Mouse (Mus musculus): ENCODE measurements around the gene Ankrd54. TPM values are rescaled to one million over a fixed set of nuclear protein-coding genes. Genes with fewer than 3 reads are reported as not detected.

Gene Ankrd54
- polyA plus RNA-seq, 1 experiment from 2014 or later = 42.6 TPM

DNA sequence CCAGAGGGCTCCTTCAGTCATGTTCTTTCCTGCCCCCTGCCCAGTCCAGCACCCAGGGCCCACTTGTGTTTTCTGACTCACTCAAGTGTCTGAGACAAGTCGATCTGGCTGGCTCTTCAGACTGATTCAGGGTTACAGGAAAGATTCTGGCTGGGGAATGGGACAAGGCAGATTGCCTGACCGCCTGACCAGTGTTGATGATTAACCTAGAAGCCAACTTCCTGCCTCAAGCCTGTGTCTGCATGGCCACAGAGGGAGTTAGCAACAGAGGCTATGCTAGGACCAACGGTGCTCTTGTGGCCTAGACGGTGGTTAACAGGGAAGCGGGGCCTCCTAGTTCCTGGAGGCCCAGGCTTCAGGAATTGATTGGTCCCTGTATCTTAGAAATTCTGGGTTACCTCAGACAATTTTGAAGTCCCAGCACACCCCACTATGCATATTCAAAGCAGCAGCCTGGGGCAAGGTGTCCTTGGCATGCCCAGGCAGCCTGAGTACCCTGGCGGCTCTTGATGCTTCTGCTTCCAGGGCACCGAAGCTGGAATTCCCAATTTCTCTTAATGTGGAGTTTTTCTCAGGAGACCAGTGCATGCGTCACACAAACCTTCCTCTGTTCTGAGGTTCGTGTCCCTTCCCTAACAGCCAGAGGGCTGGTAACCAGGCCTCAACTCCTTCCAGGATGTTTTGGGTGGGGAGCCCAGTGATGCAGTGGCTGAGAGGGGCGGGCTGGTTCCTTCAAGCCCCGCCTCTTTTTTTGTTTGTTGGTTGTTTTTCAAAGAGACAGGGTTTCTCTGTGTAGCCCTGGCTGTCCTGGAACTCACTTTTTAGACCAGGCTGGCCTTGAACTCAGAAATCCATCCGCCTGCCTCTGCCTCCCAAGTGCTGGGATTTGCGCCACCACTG, 11.0 kb downstream of the Ankrd54 start:
- peak; percentile 80 for ATAC-seq (replicated peaks; ENCODE audit: low FRiP score, low read depth)
- no peaks in the 10 kb centered on the region for H3K27me3 ChIP-seq (ENCODE audit: insufficient read depth, low read length)
- H3K9me3 ChIP-seq (replicated peaks; ENCODE audit: low read length) = no peaks in the 10 kb centered on the region
- peak; percentile 59 for DNase-seq (ENCODE audit: low spot score)
- H3K9ac ChIP-seq (ENCODE audit: low read depth, low read length) = 0 out of 2 replicates have a peak overlapping the region, but pooled peaks have one; percentile 27
- peak overlapping the region; percentile 87 for H3K27ac ChIP-seq
- 58% methylated on average over 13 of the region's 13 CpGs for WGBS
- peaks cover 36% of the 10 kb centered on the region for H3K36me3 ChIP-seq (ENCODE audit: insufficient read depth, low read length)
- 0 out of 2 replicates have a peak, but pooled peaks cover 3% of the 10 kb centered on the region for H3K4me1 ChIP-seq (replicated peaks; ENCODE audit: insufficient read depth, low read length)
- no peak overlapping the region for H3K4me2 ChIP-seq (ENCODE audit: low read length)
- no peak for TF ChIP-seq CTCF (IDR thresholded peaks at IDR 0.05; ENCODE audit: low read depth)
- no peak overlapping the region for H3K4me3 ChIP-seq (replicated peaks; ENCODE audit: low read depth, low read length)

DNA sequence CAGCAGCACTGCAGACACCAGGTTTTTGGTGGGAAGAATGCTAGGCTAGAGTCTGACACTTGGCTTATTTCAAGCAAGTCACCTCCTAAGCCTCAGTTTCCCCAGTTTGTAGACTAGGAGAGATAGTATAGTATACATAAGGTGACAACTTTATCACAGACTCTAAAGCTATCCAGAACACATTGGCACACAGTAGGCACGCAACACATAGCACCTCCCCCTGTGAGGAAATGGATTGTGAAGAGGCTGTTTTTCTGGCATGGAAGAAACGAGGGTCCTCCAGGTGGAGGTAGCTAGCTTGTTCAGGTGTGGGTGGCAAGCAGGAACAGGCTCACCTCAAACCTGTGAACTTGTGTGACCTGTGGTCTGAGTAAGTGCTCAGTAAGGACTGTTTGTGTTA, 11.7 kb downstream of the Ankrd54 start:
- H3K27me3 ChIP-seq (ENCODE audit: insufficient read depth, low read length) = no peaks in the 10 kb centered on the region
- H3K27ac ChIP-seq = peak overlapping the region; percentile 87
- no peaks in the 10 kb centered on the region for H3K9me3 ChIP-seq (replicated peaks; ENCODE audit: low read length)
- H3K4me1 ChIP-seq (replicated peaks; ENCODE audit: insufficient read depth, low read length) = 0 out of 2 replicates have a peak, but pooled peaks cover 3% of the 10 kb centered on the region
- no peak for TF ChIP-seq CTCF (IDR thresholded peaks at IDR 0.05; ENCODE audit: low read depth)
- H3K36me3 ChIP-seq (ENCODE audit: insufficient read depth, low read length) = peaks cover 28% of the 10 kb centered on the region
- ATAC-seq (replicated peaks; ENCODE audit: low FRiP score, low read depth) = no peak
- H3K4me3 ChIP-seq (replicated peaks; ENCODE audit: low read depth, low read length) = no peak overlapping the region
- 68% methylated on average over 2 of the region's 2 CpGs for WGBS
- DNase-seq (ENCODE audit: low spot score) = no peak
- 0 out of 2 replicates have a peak overlapping the region, but pooled peaks have one; percentile 27 for H3K9ac ChIP-seq (ENCODE audit: low read depth, low read length)
- no peak overlapping the region for H3K4me2 ChIP-seq (ENCODE audit: low read length)

DNA sequence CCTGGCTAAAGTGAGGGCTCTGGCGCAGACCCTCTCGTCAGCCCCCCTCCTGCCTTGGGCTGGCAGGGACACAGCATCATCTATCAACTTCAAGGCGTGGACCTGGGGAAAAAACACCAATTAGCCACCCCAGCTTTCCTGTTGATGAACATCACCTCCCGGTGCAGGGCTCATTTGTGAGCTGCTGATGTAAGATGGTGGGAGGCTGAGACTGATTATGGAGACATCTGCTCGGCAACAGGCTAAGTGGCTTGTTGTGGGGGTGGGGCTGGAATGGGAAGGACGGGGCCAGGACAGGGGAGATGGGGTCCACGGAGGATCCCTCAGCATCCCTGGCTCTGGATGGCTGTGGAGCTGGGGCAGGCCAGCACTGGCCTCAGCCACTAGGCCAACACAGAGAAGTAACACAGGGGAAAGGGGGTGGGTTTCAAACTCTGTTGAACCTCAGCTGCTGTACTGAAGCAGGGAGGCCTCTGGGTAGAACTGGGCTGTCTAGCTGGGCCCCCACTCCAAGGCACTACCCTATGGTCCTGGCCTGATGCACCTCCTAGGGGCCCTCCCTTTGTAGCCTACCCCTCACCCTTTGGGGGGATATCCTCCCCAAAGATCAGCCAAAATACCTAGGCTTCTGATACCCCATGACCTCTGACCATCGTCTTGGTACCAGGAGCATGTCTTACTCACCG, 12.4 kb downstream of the Ankrd54 start:
- WGBS = 62% methylated on average over 9 of the region's 9 CpGs
- H3K27ac ChIP-seq = peak overlapping the region; percentile 87

DNA sequence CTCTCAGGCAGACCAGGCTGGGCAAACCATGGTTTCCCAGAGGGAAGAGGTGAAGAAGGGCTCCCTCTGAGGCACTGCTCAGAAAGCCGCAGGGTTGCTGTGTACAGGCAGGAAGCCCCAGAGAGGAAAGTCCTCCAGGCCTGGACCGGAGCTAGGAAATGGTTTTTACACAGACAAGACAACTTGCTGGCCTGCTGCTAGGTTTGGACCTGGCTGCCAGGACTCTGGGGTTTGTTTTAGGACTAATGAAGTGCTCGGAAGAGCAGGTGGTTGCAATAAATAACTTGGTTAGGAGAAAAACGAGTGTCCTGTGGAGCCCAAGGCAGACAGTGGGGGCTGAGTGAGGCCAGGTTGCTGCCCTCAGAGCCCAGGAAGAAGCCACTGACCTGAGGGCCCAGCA, 14.5 kb downstream of the Ankrd54 start:
- 63% methylated on average over 4 of the region's 4 CpGs for WGBS
- Histone ChIP-seq H3K27ac (no peak overlapping the region), H3K4me1 (replicated peaks; ENCODE audit: insufficient read depth, low read length) (peaks cover 11% of the 10 kb centered on the region; the same call in 1 of the 2 replicates), H3K9ac (ENCODE audit: low read depth, low read length) (no peak overlapping the region), H3K9me3 (replicated peaks; ENCODE audit: low read length) (no peaks in the 10 kb centered on the region), H3K27me3 (ENCODE audit: insufficient read depth, low read length) (0 out of 2 replicates have a peak, but pooled peaks cover 2% of the 10 kb centered on the region), H3K4me3 (replicated peaks; ENCODE audit: low read depth, low read length) (no peak overlapping the region), H3K4me2 (ENCODE audit: low read length) (no peak overlapping the region), H3K36me3 (ENCODE audit: insufficient read depth, low read length) (0 out of 2 replicates have a peak, but pooled peaks cover under 1% of the 10 kb centered on the region)
- TF ChIP-seq CTCF (IDR thresholded peaks at IDR 0.05; ENCODE audit: low read depth) = no peak
- DNase-seq (ENCODE audit: low spot score) (no peak), ATAC-seq (replicated peaks; ENCODE audit: low FRiP score, low read depth) (no peak)

More for the DNA sequence above, 12.4 kb downstream of the Ankrd54 start:
- 0 out of 2 replicates have a peak, but pooled peaks cover 3% of the 10 kb centered on the region for H3K4me1 ChIP-seq (replicated peaks; ENCODE audit: insufficient read depth, low read length)
- H3K27me3 ChIP-seq (ENCODE audit: insufficient read depth, low read length) = no peaks in the 10 kb centered on the region
- peaks cover 22% of the 10 kb centered on the region for H3K36me3 ChIP-seq (ENCODE audit: insufficient read depth, low read length)
- H3K9ac ChIP-seq (ENCODE audit: low read depth, low read length) = no peak overlapping the region
- H3K4me2 ChIP-seq (ENCODE audit: low read length) = no peak overlapping the region
- no peak overlapping the region for H3K4me3 ChIP-seq (replicated peaks; ENCODE audit: low read depth, low read length)
- ATAC-seq (replicated peaks; ENCODE audit: low FRiP score, low read depth) (no peak), DNase-seq (ENCODE audit: low spot score) (no peak)
- no peak for TF ChIP-seq CTCF (IDR thresholded peaks at IDR 0.05; ENCODE audit: low read depth)
- H3K9me3 ChIP-seq (replicated peaks; ENCODE audit: low read length) = no peaks in the 10 kb centered on the region

DNA sequence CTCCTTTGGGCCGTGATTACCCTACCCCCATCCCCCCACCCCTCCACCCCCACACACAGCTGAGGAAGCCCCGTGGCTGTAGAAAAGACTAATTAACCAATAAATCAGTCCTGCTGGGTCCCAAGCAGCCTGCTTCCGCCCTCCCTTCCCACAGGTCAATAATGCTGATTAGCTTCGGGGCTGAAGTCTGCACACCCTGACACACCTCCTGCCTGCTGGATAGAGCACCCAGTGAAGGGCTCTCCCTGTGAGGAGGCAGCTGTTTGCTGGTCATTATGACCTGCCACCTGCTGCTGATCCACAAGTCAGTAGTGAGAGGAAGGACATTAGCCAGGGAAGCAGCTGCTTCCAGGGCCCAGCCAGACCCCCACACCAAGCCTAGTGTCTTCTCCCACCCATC, 17.9 kb downstream of the Ankrd54 start:
- Histone ChIP-seq H3K27ac (no peak overlapping the region), H3K36me3 (ENCODE audit: insufficient read depth, low read length) (no peaks in the 10 kb centered on the region), H3K27me3 (ENCODE audit: insufficient read depth, low read length) (peaks cover 12% of the 10 kb centered on the region), H3K4me2 (ENCODE audit: low read length) (no peak overlapping the region), H3K4me1 (replicated peaks; ENCODE audit: insufficient read depth, low read length) (peaks cover 30% of the 10 kb centered on the region; the same call in 1 of the 2 replicates), H3K9me3 (replicated peaks; ENCODE audit: low read length) (no peaks in the 10 kb centered on the region), H3K9ac (ENCODE audit: low read depth, low read length) (no peak overlapping the region), H3K4me3 (replicated peaks; ENCODE audit: low read depth, low read length) (no peak overlapping the region)
- ATAC-seq (replicated peaks; ENCODE audit: low FRiP score, low read depth) = no peak
- WGBS = 13% methylated on average over 4 of the region's 4 CpGs
- peak; percentile 28 for DNase-seq (ENCODE audit: low spot score)
- no peak for TF ChIP-seq CTCF (IDR thresholded peaks at IDR 0.05; ENCODE audit: low read depth)

All from kidney, postnatal 0 days (tissue).